Mouse (Mus musculus): ENCODE results near the gene Sgtb. TPM values are rescaled to one million over a fixed set of nuclear protein-coding genes. Genes with fewer than 3 reads are reported as not detected.

The Sgtb gene
- polyA plus RNA-seq, 1 experiment from 2014 or later = 34.5 TPM

Other genes with a start within 250 kb of the Sgtb start
- gene Erbin, start 189.2 kb upstream of the Sgtb start, polyA plus RNA-seq (2015; fragmentation: Nextera tagmentation; extraction: Ambion mirVana) = 6.4 and 9.7 TPM in 2 replicates
- 49.4 and 56.5 TPM in 2 replicates for gene Nln, start 127 bp upstream of the Sgtb start, polyA plus RNA-seq (2015; fragmentation: Nextera tagmentation; extraction: Ambion mirVana)
- 61.6 and 61.7 TPM in 2 replicates for gene Trappc13, start 68.7 kb downstream of the Sgtb start, polyA plus RNA-seq (2015; fragmentation: Nextera tagmentation; extraction: Ambion mirVana)
- 30.7 and 30.8 TPM in 2 replicates for gene Trim23, start 69.1 kb downstream of the Sgtb start, polyA plus RNA-seq (2015; fragmentation: Nextera tagmentation; extraction: Ambion mirVana)
- gene Cenpk, start 118.9 kb downstream of the Sgtb start, polyA plus RNA-seq (2015; fragmentation: Nextera tagmentation; extraction: Ambion mirVana) = 10.6 and 22.3 TPM in 2 replicates
- gene Ppwd1, start 119.1 kb downstream of the Sgtb start, polyA plus RNA-seq (2015; fragmentation: Nextera tagmentation; extraction: Ambion mirVana) = 6.8 and 8.6 TPM in 2 replicates
- gene Adamts6, start 178.1 kb downstream of the Sgtb start, polyA plus RNA-seq (2015; fragmentation: Nextera tagmentation; extraction: Ambion mirVana) = 0.96 and 1.1 TPM in 2 replicates

All from neural tube, embryonic 15.5 days (tissue).